Mouse (Mus musculus) neural tube, embryonic 13.5 days (tissue): ENCODE measurements around the gene Ints12. TPM values are rescaled to one million over a fixed set of nuclear protein-coding genes. Genes with fewer than 3 reads are reported as not detected.

Experiments used
- ATAC-seq: fragments of 200-750 bp; cut with Nextera tagmentation; 2 replicates; pipeline ENCODE4 v1.8.0; 2017; ENCODE audit warnings: low read depth, mild to moderate bottlenecking, moderate TSS enrichment, moderate library complexity
- H3K27ac ChIP-seq: fragments of 300-500 bp; sonication (generic); replicated peaks from 2 replicates; pipeline ENCODE4 v1.5.1; 2015; ENCODE audit warnings: moderate library complexity, mild to moderate bottlenecking, inconsistent platforms
- H3K27me3 ChIP-seq: fragments of 300-500 bp; sonication (generic); 2 replicates; pipeline ENCODE4 v1.6.1; 2015; ENCODE audit warnings: mild to moderate bottlenecking, inconsistent platforms
- H3K36me3 ChIP-seq: fragments of 300-500 bp; sonication (generic); 2 replicates; pipeline ENCODE4 v1.6.1; 2015; ENCODE audit warnings: mild to moderate bottlenecking, inconsistent platforms
- H3K4me1 ChIP-seq: fragments of 300-500 bp; sonication (generic); replicated peaks from 2 replicates; pipeline ENCODE4 v1.6.1; 2015; ENCODE audit warnings: inconsistent platforms
- H3K4me2 ChIP-seq: fragments of 300-500 bp; sonication (generic); 2 replicates; pipeline ENCODE4 v1.6.1; 2015; ENCODE audit warnings: inconsistent platforms, mild to moderate bottlenecking, moderate library complexity
- H3K4me3 ChIP-seq: fragments of 300-500 bp; sonication (generic); 2 replicates; pipeline ENCODE4 v1.5.1; 2015; ENCODE audit warnings: mild to moderate bottlenecking, inconsistent platforms
- H3K9ac ChIP-seq: fragments of 300-500 bp; sonication (generic); 2 replicates; pipeline ENCODE4 v1.6.1; 2015; ENCODE audit warnings: moderate library complexity, mild to moderate bottlenecking, inconsistent platforms
- H3K9me3 ChIP-seq: fragments of 300-500 bp; sonication (generic); 2 replicates; pipeline ENCODE4 v1.6.1; 2016; ENCODE audit warnings: inconsistent platforms
- WGBS: fragments of 180-500 bp; shearing (Covaris S2); methylation state at CpG from one replicate; pipeline ENCODE4 v1.1.7; 2015; 5-methylcytosine and 5-hydroxymethylcytosine counted together
- polyA plus RNA-seq: library from polyadenylated mRNA; unstranded; fragments of >200 nt; fragmentation: Nextera tagmentation; extraction: Ambion mirVana; gene quantifications from 2 replicates; pipeline ENCODE4 v1.2.1, GENCODE M21; 2015

Gene Ints12
- polyA plus RNA-seq, 1 experiment from 2014 or later, result 18.0 TPM

GRCm38 (mm10) chr3:133152831-133153230 lies 61.2 kb downstream of the Ints12 start:
- Histone ChIP-seq H3K4me2 (no peak overlapping the region), H3K4me1 (no peaks in the 10 kb centered on the region), H3K4me3 (no peak overlapping the region), H3K27ac (no peak overlapping the region), H3K9ac (no peak overlapping the region), H3K27me3 (no peaks in the 10 kb centered on the region), H3K9me3 (no peaks in the 10 kb centered on the region), H3K36me3 (no peaks in the 10 kb centered on the region)
- WGBS, result 73% methylated on average over 1 of the region's 1 CpGs
- ATAC-seq, result no peak

- Histone ChIP-seq H3K4me1 (no peaks in the 10 kb centered on the region), H3K27ac (no peak overlapping the region)
Measured at GRCm38 (mm10) chr3:133153629-133154028, 62.0 kb downstream of the Ints12 start.

GRCm38 (mm10) chr3:133154683-133155082 lies 63.0 kb downstream of the Ints12 start:
- no peak overlapping the region for H3K4me3 ChIP-seq
- 70% methylated on average over 8 of the region's 8 CpGs for WGBS
- no peaks in the 10 kb centered on the region for H3K36me3 ChIP-seq
- H3K4me1 ChIP-seq, result no peaks in the 10 kb centered on the region
- no peak overlapping the region for H3K27ac ChIP-seq
- no peaks in the 10 kb centered on the region for H3K9me3 ChIP-seq
- H3K9ac ChIP-seq, result no peak overlapping the region
- no peak overlapping the region for H3K4me2 ChIP-seq
- no peaks in the 10 kb centered on the region for H3K27me3 ChIP-seq
- no peak for ATAC-seq

More at GRCm38 (mm10) chr3:133153629-133154028, 62.0 kb downstream of the Ints12 start:
- Histone ChIP-seq H3K4me3 (no peak overlapping the region), H3K9me3 (no peaks in the 10 kb centered on the region), H3K9ac (no peak overlapping the region), H3K36me3 (no peaks in the 10 kb centered on the region), H3K4me2 (no peak overlapping the region), H3K27me3 (no peaks in the 10 kb centered on the region)
- ATAC-seq, result no peak
- 78% methylated on average over 6 of the region's 6 CpGs for WGBS

GRCm38 (mm10) chr3:133158260-133158659 lies 66.6 kb downstream of the Ints12 start:
- Histone ChIP-seq H3K4me3 (no peak overlapping the region), H3K9ac (no peak overlapping the region), H3K27me3 (no peaks in the 10 kb centered on the region), H3K9me3 (no peaks in the 10 kb centered on the region), H3K27ac (no peak overlapping the region), H3K36me3 (no peaks in the 10 kb centered on the region), H3K4me2 (no peak overlapping the region), H3K4me1 (peaks cover 9% of the 10 kb centered on the region)
- no peak for ATAC-seq
- 70% methylated on average over 5 of the region's 5 CpGs for WGBS

Other genes with a start within 250 kb of the Ints12 start
- gene Npnt, start 141.5 kb upstream of the Ints12 start, polyA plus RNA-seq, result 7.0 and 10.6 TPM in 2 replicates
- 4.1 and 5.7 TPM in 2 replicates for gene Gstcd, start 193 bp downstream of the Ints12 start, polyA plus RNA-seq
- not detected in 2 replicates for gene Arhgef38, start 143.1 kb downstream of the Ints12 start, polyA plus RNA-seq
- gene Ppa2, start 218.3 kb downstream of the Ints12 start, polyA plus RNA-seq, result 84.4 and 86.9 TPM in 2 replicates